Mouse (Mus musculus) myocyte (in vitro differentiated cells): ENCODE results near the gene Castor1. TPM values are rescaled to one million over a fixed set of nuclear protein-coding genes. Genes with fewer than 3 reads are reported as not detected.

Experiments used
- H3K27me3 ChIP-seq: one replicate; pipeline ENCODE4 v1.6.1; 2011; ENCODE audit not compliant: control insufficient read depth, insufficient read depth, insufficient read length
- H3K36me3 ChIP-seq: one replicate; pipeline ENCODE4 v1.6.1; 2011; ENCODE audit not compliant: control insufficient read depth, insufficient read depth
- H3K4me2 ChIP-seq: one replicate; pipeline ENCODE4 v1.6.1; 2011; ENCODE audit warnings: low read depth, control low read depth
- H3K4me3 ChIP-seq: one replicate; pipeline ENCODE4 v1.5.1; 2011; ENCODE audit warnings: mild to moderate bottlenecking, control low read depth, moderate library complexity
- H3K79me2 ChIP-seq: one replicate; pipeline ENCODE4 v1.6.1; 2011; ENCODE audit not compliant: control insufficient read depth, insufficient read depth
- H3ac ChIP-seq: one replicate; pipeline ENCODE4 v1.6.1; 2011; ENCODE audit not compliant: control insufficient read depth, insufficient read length
- CEBPB ChIP-seq: IDR thresholded peaks from 2 replicates; pipeline ENCODE4 v1.6.1; 2011; ENCODE audit warnings: mild to moderate bottlenecking, moderate library complexity; ENCODE audit not compliant: poor library complexity, insufficient read depth, severe bottlenecking
- E2F4 ChIP-seq: IDR thresholded peaks from one replicate; pipeline ENCODE4 v1.6.1; 2011; ENCODE audit warnings: mild to moderate bottlenecking, control low read depth, moderate library complexity; ENCODE audit not compliant: insufficient read depth
- MAX ChIP-seq: IDR thresholded peaks from one replicate; pipeline ENCODE4 v1.6.1; 2011; ENCODE audit warnings: low read depth, mild to moderate bottlenecking, control low read depth
- MYOD1 ChIP-seq, 3 experiments: IDR thresholded peaks; one replicate each; pipeline ENCODE4 v1.6.1; 2011; ENCODE audit warnings: control low read depth in 2 of 3, low read depth in 2 of 3, mild to moderate bottlenecking in 2 of 3, moderate library complexity in 1 of 3; ENCODE audit not compliant: insufficient read length in 2 of 3, control insufficient read depth in 1 of 3
- MYOG ChIP-seq, 3 experiments: IDR thresholded peaks; one replicate each; pipeline ENCODE4 v1.6.1; 2011; ENCODE audit warnings: control low read depth in 2 of 3, low read depth in 2 of 3, mild to moderate bottlenecking in 2 of 3; ENCODE audit not compliant: insufficient read length in 2 of 3, control insufficient read depth in 1 of 3, insufficient read depth in 1 of 3
- POLR2A ChIP-seq: IDR thresholded peaks from one replicate; pipeline ENCODE4 v1.6.1; 2011; ENCODE audit warnings: low read depth, mild to moderate bottlenecking, control low read depth, moderate library complexity; ENCODE audit not compliant: insufficient read length
- POLR2AphosphoS2 ChIP-seq: IDR thresholded peaks from one replicate; pipeline ENCODE4 v1.6.1; 2011; ENCODE audit warnings: low read depth, control low read depth; ENCODE audit not compliant: insufficient read length
- REST ChIP-seq: IDR thresholded peaks from one replicate; pipeline ENCODE4 v1.6.1; 2011; ENCODE audit warnings: mild to moderate bottlenecking, control low read depth, moderate library complexity; ENCODE audit not compliant: insufficient read depth, insufficient read length
- SRF ChIP-seq: IDR thresholded peaks from one replicate; pipeline ENCODE4 v1.6.1; 2011; ENCODE audit warnings: low read depth; ENCODE audit not compliant: control insufficient read depth, insufficient read length
- TCF12 ChIP-seq: IDR thresholded peaks from one replicate; pipeline ENCODE4 v1.6.1; 2011; ENCODE audit warnings: mild to moderate bottlenecking, control low read depth; ENCODE audit not compliant: poor library complexity, insufficient read depth, severe bottlenecking
- TCF3 ChIP-seq: IDR thresholded peaks from one replicate; pipeline ENCODE4 v1.6.1; 2011; ENCODE audit warnings: low read depth, control low read depth; ENCODE audit not compliant: insufficient read length
- USF1 ChIP-seq: IDR thresholded peaks from one replicate; pipeline ENCODE4 v1.6.1; 2011; ENCODE audit warnings: low read depth, mild to moderate bottlenecking, control low read depth, moderate library complexity
- polyA plus RNA-seq: library from polyadenylated mRNA; unstranded; fragments of >200 nt; fragmentation: generic; extraction: Trizol; gene quantifications from one replicate; pipeline ENCODE4 v1.2.1, GENCODE M21; 2012; ENCODE audit warnings: missing spikeins

Castor1 gene
- polyA plus RNA-seq, 1 experiment: 3.1 TPM

- H3K27me3 ChIP-seq: no peaks in the 10 kb centered on the region
- no peaks in the 10 kb centered on the region for H3K79me2 ChIP-seq
- no peak overlapping the region for H3ac ChIP-seq
- no peak overlapping the region for H3K4me3 ChIP-seq
- H3K36me3 ChIP-seq: no peaks in the 10 kb centered on the region
- TF ChIP-seq POLR2A (no peak), MAX (no peak), POLR2AphosphoS2 (no peak), MYOG (IDR thresholded peaks at IDR 0.05; ENCODE audit: control insufficient read depth in 1 of 3, insufficient read depth in 1 of 3, insufficient read length in 2 of 3, low read depth in 2 of 3) (no peak), SRF (no peak)
- H3K4me2 ChIP-seq: no peak overlapping the region
These were observed 34.9 kb downstream of the Castor1 start for GRCm38 (mm10) chr11:4252886-4253285.

GRCm38 (mm10) chr11:4256846-4257607 is 39.0 kb downstream of the Castor1 start, which contains the start of gene Lif:
Gene Lif, plus strand, starts transcription at chr11:4257557.
- no peak for TF ChIP-seq TCF12
- no peak for TF ChIP-seq POLR2AphosphoS2
- no peak for TF ChIP-seq MYOD1 (IDR thresholded peaks at IDR 0.05; ENCODE audit: control insufficient read depth in 1 of 3, insufficient read length in 2 of 3, low read depth in 2 of 3)
- no peak for TF ChIP-seq SRF
- no peak for TF ChIP-seq MAX
- no peak for TF ChIP-seq TCF3
- no peak for TF ChIP-seq MYOG (IDR thresholded peaks at IDR 0.05; ENCODE audit: control insufficient read depth in 1 of 3, insufficient read depth in 1 of 3, insufficient read length in 2 of 3, low read depth in 2 of 3)
- no peak for TF ChIP-seq REST
- TF ChIP-seq E2F4: no peak
- Histone ChIP-seq H3K4me3 (no peak within 1 kb of the TSS), H3ac (no peak within 1 kb of the TSS), H3K36me3 (no peaks in the 10 kb centered on the region), H3K27me3 (no peaks in the 10 kb centered on the region), H3K4me2 (no peak within 1 kb of the TSS), H3K79me2 (no peaks in the 10 kb centered on the region)

GRCm38 (mm10) chr11:4257756-4258155 is 39.7 kb downstream of the Castor1 start:
- Histone ChIP-seq H3K4me3 (no peak overlapping the region), H3K27me3 (no peaks in the 10 kb centered on the region), H3K79me2 (no peaks in the 10 kb centered on the region), H3K36me3 (no peaks in the 10 kb centered on the region), H3ac (no peak overlapping the region), H3K4me2 (no peak overlapping the region)
- TF ChIP-seq USF1 (no peak), MYOG (IDR thresholded peaks at IDR 0.05; ENCODE audit: control insufficient read depth in 1 of 3, insufficient read depth in 1 of 3, insufficient read length in 2 of 3, low read depth in 2 of 3) (no peak), TCF3 (no peak), REST (no peak), SRF (no peak), POLR2A (no peak), MAX (no peak), POLR2AphosphoS2 (no peak), MYOD1 (IDR thresholded peaks at IDR 0.05; ENCODE audit: control insufficient read depth in 1 of 3, insufficient read length in 2 of 3, low read depth in 2 of 3) (no peak), TCF12 (no peak), CEBPB (no peak), E2F4 (no peak)

GRCm38 (mm10) chr11:4258657-4259082 is 40.6 kb downstream of the Castor1 start:
- H3K4me3 ChIP-seq: no peak overlapping the region

More at GRCm38 (mm10) chr11:4258657-4259082, 40.6 kb downstream of the Castor1 start:
- H3K79me2 ChIP-seq: no peaks in the 10 kb centered on the region
- H3ac ChIP-seq: no peak overlapping the region
- H3K36me3 ChIP-seq: no peaks in the 10 kb centered on the region
- H3K27me3 ChIP-seq: no peaks in the 10 kb centered on the region
- TF ChIP-seq MYOG (IDR thresholded peaks at IDR 0.05; ENCODE audit: control insufficient read depth in 1 of 3, insufficient read depth in 1 of 3, insufficient read length in 2 of 3, low read depth in 2 of 3) (no peak), E2F4 (no peak), MAX (no peak), USF1 (no peak), SRF (no peak), POLR2AphosphoS2 (no peak), TCF3 (no peak), REST (no peak), POLR2A (no peak), TCF12 (no peak), CEBPB (no peak), MYOD1 (IDR thresholded peaks at IDR 0.05; ENCODE audit: control insufficient read depth in 1 of 3, insufficient read length in 2 of 3, low read depth in 2 of 3) (no peak)
- H3K4me2 ChIP-seq: peak overlapping the region; percentile 72
